Mouse (Mus musculus): Measurements from ENCODE around the gene Zeb2. TPM values are rescaled to one million over a fixed set of nuclear protein-coding genes. Genes with fewer than 3 reads are reported as not detected.

Zeb2 gene
- polyA plus RNA-seq, 1 experiment from 2014 or later: 32.3 TPM

GRCm38 (mm10) chr2:45103021-45103983 is 13.9 kb downstream of the Zeb2 start:
- H3K27ac ChIP-seq (replicated peaks; ENCODE audit: low read depth, low read length): peak overlapping the region; percentile 68
- H3K36me3 ChIP-seq (ENCODE audit: control insufficient read depth, insufficient read depth, low read length): no peaks in the 10 kb centered on the region
- peak overlapping the region; percentile 19; the same call in 1 of the 2 replicates for H3K4me3 ChIP-seq (replicated peaks; ENCODE audit: low read depth, low read length)
- 10% methylated on average over 10 of the region's 10 CpGs for WGBS
- DNase-seq: peak; percentile 80
- H3K9ac ChIP-seq (replicated peaks; ENCODE audit: low read length): no peak overlapping the region; the same call in 1 of the 2 replicates
- H3K4me2 ChIP-seq (ENCODE audit: low read length): peak overlapping the region; percentile 80
- H3K4me1 ChIP-seq (ENCODE audit: control insufficient read depth, insufficient read depth, low read length): peaks cover 78% of the 10 kb centered on the region
- no peaks in the 10 kb centered on the region for H3K9me3 ChIP-seq (ENCODE audit: control insufficient read depth, low read length)
- H3K27me3 ChIP-seq (ENCODE audit: control insufficient read depth, insufficient read depth, low read length): no peaks in the 10 kb centered on the region
- peak; percentile 68; the same call in 1 of the 2 replicates for ATAC-seq (ENCODE audit: low FRiP score, low TSS enrichment)

- H3K27ac ChIP-seq (replicated peaks; ENCODE audit: low read depth, low read length): no peak overlapping the region
- ATAC-seq (ENCODE audit: low FRiP score, low TSS enrichment): no peak
- H3K4me1 ChIP-seq (ENCODE audit: control insufficient read depth, insufficient read depth, low read length): peaks cover 84% of the 10 kb centered on the region
- peak; percentile 5 for DNase-seq
- H3K9me3 ChIP-seq (ENCODE audit: control insufficient read depth, low read length): no peaks in the 10 kb centered on the region
- H3K27me3 ChIP-seq (ENCODE audit: control insufficient read depth, insufficient read depth, low read length): no peaks in the 10 kb centered on the region
- no peak overlapping the region for H3K4me2 ChIP-seq (ENCODE audit: low read length)
- H3K9ac ChIP-seq (replicated peaks; ENCODE audit: low read length): no peak overlapping the region
- no peak overlapping the region for H3K4me3 ChIP-seq (replicated peaks; ENCODE audit: low read depth, low read length)
- H3K36me3 ChIP-seq (ENCODE audit: control insufficient read depth, insufficient read depth, low read length): no peaks in the 10 kb centered on the region
- 31% methylated on average over 8 of the region's 8 CpGs for WGBS
Observed at GRCm38 (mm10) chr2:45102191-45102638, 15.0 kb downstream of the Zeb2 start.

- Histone ChIP-seq H3K27me3 (ENCODE audit: control insufficient read depth, insufficient read depth, low read length) (no peaks in the 10 kb centered on the region), H3K9me3 (ENCODE audit: control insufficient read depth, low read length) (no peaks in the 10 kb centered on the region), H3K4me1 (ENCODE audit: control insufficient read depth, insufficient read depth, low read length) (peaks cover 87% of the 10 kb centered on the region), H3K36me3 (ENCODE audit: control insufficient read depth, insufficient read depth, low read length) (no peaks in the 10 kb centered on the region), H3K27ac (replicated peaks; ENCODE audit: low read depth, low read length) (no peak overlapping the region), H3K4me3 (replicated peaks; ENCODE audit: low read depth, low read length) (no peak overlapping the region), H3K4me2 (ENCODE audit: low read length) (no peak overlapping the region), H3K9ac (replicated peaks; ENCODE audit: low read length) (no peak overlapping the region)
- peak; percentile 40 for DNase-seq
- WGBS: 28% methylated on average over 2 of the region's 2 CpGs
- no peak for ATAC-seq (ENCODE audit: low FRiP score, low TSS enrichment)
Observed at GRCm38 (mm10) chr2:45101586-45101985, 15.6 kb downstream of the Zeb2 start.

GRCm38 (mm10) chr2:45101040-45101439 is 16.2 kb downstream of the Zeb2 start:
- Histone ChIP-seq H3K36me3 (ENCODE audit: control insufficient read depth, insufficient read depth, low read length) (no peaks in the 10 kb centered on the region), H3K9me3 (ENCODE audit: control insufficient read depth, low read length) (no peaks in the 10 kb centered on the region), H3K4me1 (ENCODE audit: control insufficient read depth, insufficient read depth, low read length) (peaks cover 86% of the 10 kb centered on the region), H3K4me3 (replicated peaks; ENCODE audit: low read depth, low read length) (no peak overlapping the region), H3K4me2 (ENCODE audit: low read length) (no peak overlapping the region), H3K27ac (replicated peaks; ENCODE audit: low read depth, low read length) (no peak overlapping the region), H3K9ac (replicated peaks; ENCODE audit: low read length) (no peak overlapping the region), H3K27me3 (ENCODE audit: control insufficient read depth, insufficient read depth, low read length) (no peaks in the 10 kb centered on the region)
- ATAC-seq (ENCODE audit: low FRiP score, low TSS enrichment) (no peak), DNase-seq (no peak)
- WGBS: 46% methylated on average over 4 of the region's 4 CpGs

- no peak overlapping the region for H3K9ac ChIP-seq (replicated peaks; ENCODE audit: low read length)
- H3K4me2 ChIP-seq (ENCODE audit: low read length): no peak overlapping the region
- peak; percentile 12 for DNase-seq
- peaks cover 86% of the 10 kb centered on the region for H3K4me1 ChIP-seq (ENCODE audit: control insufficient read depth, insufficient read depth, low read length)
- H3K27me3 ChIP-seq (ENCODE audit: control insufficient read depth, insufficient read depth, low read length): no peaks in the 10 kb centered on the region
- H3K9me3 ChIP-seq (ENCODE audit: control insufficient read depth, low read length): no peaks in the 10 kb centered on the region
- WGBS: 44% methylated on average over 7 of the region's 7 CpGs
- ATAC-seq (ENCODE audit: low FRiP score, low TSS enrichment): no peak
- H3K27ac ChIP-seq (replicated peaks; ENCODE audit: low read depth, low read length): no peak overlapping the region
- no peak overlapping the region for H3K4me3 ChIP-seq (replicated peaks; ENCODE audit: low read depth, low read length)
- no peaks in the 10 kb centered on the region for H3K36me3 ChIP-seq (ENCODE audit: control insufficient read depth, insufficient read depth, low read length)
Observed at GRCm38 (mm10) chr2:45100628-45101027, 16.6 kb downstream of the Zeb2 start.

GRCm38 (mm10) chr2:45100017-45100416 is 17.2 kb downstream of the Zeb2 start:
- no peak overlapping the region for H3K9ac ChIP-seq (replicated peaks; ENCODE audit: low read length)
- peaks cover 86% of the 10 kb centered on the region for H3K4me1 ChIP-seq (ENCODE audit: control insufficient read depth, insufficient read depth, low read length)
- H3K4me3 ChIP-seq (replicated peaks; ENCODE audit: low read depth, low read length): no peak overlapping the region
- no peak overlapping the region for H3K27ac ChIP-seq (replicated peaks; ENCODE audit: low read depth, low read length)
- DNase-seq: no peak
- H3K4me2 ChIP-seq (ENCODE audit: low read length): no peak overlapping the region
- no peak for ATAC-seq (ENCODE audit: low FRiP score, low TSS enrichment)
- no peaks in the 10 kb centered on the region for H3K36me3 ChIP-seq (ENCODE audit: control insufficient read depth, insufficient read depth, low read length)
- no peaks in the 10 kb centered on the region for H3K9me3 ChIP-seq (ENCODE audit: control insufficient read depth, low read length)
- WGBS: 73% methylated on average over 4 of the region's 4 CpGs
- H3K27me3 ChIP-seq (ENCODE audit: control insufficient read depth, insufficient read depth, low read length): no peaks in the 10 kb centered on the region

GRCm38 (mm10) chr2:45099081-45099480 is 18.1 kb downstream of the Zeb2 start:
- Histone ChIP-seq H3K9me3 (ENCODE audit: control insufficient read depth, low read length) (no peaks in the 10 kb centered on the region), H3K27me3 (ENCODE audit: control insufficient read depth, insufficient read depth, low read length) (no peaks in the 10 kb centered on the region), H3K4me3 (replicated peaks; ENCODE audit: low read depth, low read length) (no peak overlapping the region), H3K4me1 (ENCODE audit: control insufficient read depth, insufficient read depth, low read length) (peaks cover 86% of the 10 kb centered on the region), H3K27ac (replicated peaks; ENCODE audit: low read depth, low read length) (no peak overlapping the region), H3K36me3 (ENCODE audit: control insufficient read depth, insufficient read depth, low read length) (no peaks in the 10 kb centered on the region), H3K4me2 (ENCODE audit: low read length) (no peak overlapping the region), H3K9ac (replicated peaks; ENCODE audit: low read length) (no peak overlapping the region)
- DNase-seq (no peak), ATAC-seq (ENCODE audit: low FRiP score, low TSS enrichment) (no peak)
- WGBS: 69% methylated on average over 4 of the region's 4 CpGs

- no peaks in the 10 kb centered on the region for H3K27me3 ChIP-seq (ENCODE audit: control insufficient read depth, insufficient read depth, low read length)
- H3K27ac ChIP-seq (replicated peaks; ENCODE audit: low read depth, low read length): 0 out of 2 replicates have a peak overlapping the region, but pooled peaks have one; percentile 45
- H3K4me3 ChIP-seq (replicated peaks; ENCODE audit: low read depth, low read length): no peak overlapping the region
- peaks cover 84% of the 10 kb centered on the region for H3K4me1 ChIP-seq (ENCODE audit: control insufficient read depth, insufficient read depth, low read length)
- no peak overlapping the region for H3K9ac ChIP-seq (replicated peaks; ENCODE audit: low read length)
- WGBS: 4% methylated on average over 5 of the region's 5 CpGs
- ATAC-seq (ENCODE audit: low FRiP score, low TSS enrichment) (no peak), DNase-seq (no peak)
- H3K9me3 ChIP-seq (ENCODE audit: control insufficient read depth, low read length): no peaks in the 10 kb centered on the region
- no peaks in the 10 kb centered on the region for H3K36me3 ChIP-seq (ENCODE audit: control insufficient read depth, insufficient read depth, low read length)
- H3K4me2 ChIP-seq (ENCODE audit: low read length): no peak overlapping the region; the same call in 1 of the 2 replicates
Observed at GRCm38 (mm10) chr2:45097969-45098368, 19.2 kb downstream of the Zeb2 start.
